Mouse (Mus musculus) retina, adult 2 months (tissue): ENCODE results near the gene Hcrt.

Experiments
- DNase-seq: peaks from one replicate; pipeline ENCODE4 v3.0.0-alpha.2; 2012; ENCODE audit warnings: low read depth, low spot score

The Hcrt gene

DNA sequence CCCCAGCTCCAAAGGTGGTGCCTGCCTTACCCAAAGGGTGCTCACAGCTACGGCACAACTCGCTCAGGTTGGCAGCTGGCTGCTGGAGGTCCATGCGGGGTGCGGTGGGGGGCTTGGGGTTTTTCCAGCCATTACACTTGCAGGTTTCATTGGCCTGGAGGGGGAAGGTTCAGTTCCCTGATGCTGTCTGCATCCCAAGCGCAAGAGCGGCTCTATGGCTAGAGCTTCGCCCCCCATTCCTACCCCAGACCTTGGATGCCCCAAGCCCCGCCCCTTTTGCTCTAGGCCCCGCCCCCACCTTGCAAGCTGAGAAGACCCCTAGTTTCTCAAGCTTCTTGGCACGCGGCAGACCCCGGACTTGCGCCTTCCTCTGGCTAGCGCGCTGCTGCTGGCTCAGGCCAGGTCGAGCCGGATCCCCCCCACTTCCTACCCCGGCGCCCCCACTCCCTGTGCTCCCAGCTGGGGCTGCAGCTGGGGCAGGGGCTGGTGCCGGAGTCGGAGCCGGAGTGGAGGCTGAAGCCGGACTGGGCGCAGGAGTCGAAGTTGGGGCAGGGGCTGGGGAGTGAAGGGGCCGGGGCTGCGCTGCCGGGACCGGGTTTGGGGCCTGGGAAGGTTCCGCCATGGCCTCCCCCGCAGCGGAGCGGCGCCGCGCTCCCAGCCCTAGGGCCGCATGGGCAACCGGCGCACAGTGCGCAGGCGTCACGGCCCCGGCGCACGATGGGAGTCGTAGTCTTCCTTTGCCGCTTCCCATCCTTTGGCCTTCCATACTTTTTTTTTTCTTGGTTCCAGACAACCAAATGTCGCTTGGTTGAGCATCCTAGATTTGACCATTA lies 50.7 kb downstream of the Hcrt start, which contains the start of gene Kat2a:
Gene Kat2a (minus strand): TSS at position 683 of the 833 bp plus-strand sequence.
- DNase-seq = peak; percentile 64
